Mouse (Mus musculus) limb, embryonic 10.5 days (tissue): ENCODE data around the gene Tapt1. TPM values are rescaled to one million over a fixed set of nuclear protein-coding genes. Genes with fewer than 3 reads are reported as not detected.

Experiments
- DNase-seq: peaks from one replicate; pipeline ENCODE4 v3.0.0-alpha.2; 2017; ENCODE audit warnings: low spot score
- H3K27ac ChIP-seq: fragments of 300-500 bp; sonication (generic); 2 replicates; pipeline ENCODE4 v1.5.1; 2016; ENCODE audit warnings: mild to moderate bottlenecking
- H3K27me3 ChIP-seq: fragments of 300-500 bp; sonication (generic); 2 replicates; pipeline ENCODE4 v1.6.1; 2016; ENCODE audit warnings: low read depth, mild to moderate bottlenecking; ENCODE audit not compliant: poor library complexity, severe bottlenecking
- H3K36me3 ChIP-seq: fragments of 300-500 bp; sonication (generic); 2 replicates; pipeline ENCODE4 v1.6.1; 2016; ENCODE audit warnings: mild to moderate bottlenecking, moderate library complexity
- H3K4me1 ChIP-seq: fragments of 300-500 bp; sonication (generic); 2 replicates; pipeline ENCODE4 v1.6.1; 2016
- H3K4me3 ChIP-seq: fragments of 300-500 bp; sonication (generic); 2 replicates; pipeline ENCODE4 v1.5.1; 2016; ENCODE audit warnings: mild to moderate bottlenecking, moderate library complexity
- H3K9me3 ChIP-seq: fragments of 300-500 bp; sonication (generic); replicated peaks from 2 replicates; pipeline ENCODE4 v1.6.1; 2016; ENCODE audit warnings: mild to moderate bottlenecking
- WGBS: fragments of 180-500 bp; shearing (Covaris S2); methylation state at CpG from one replicate; pipeline ENCODE4 v1.1.7; 2016; 5-methylcytosine and 5-hydroxymethylcytosine counted together
- polyA plus RNA-seq: library from polyadenylated mRNA; unstranded; fragments of >200 nt; fragmentation: Nextera tagmentation; extraction: Ambion mirVana; gene quantifications from 2 replicates; pipeline ENCODE4 v1.2.1, GENCODE M21; 2016

The Tapt1 gene
- polyA plus RNA-seq, 1 experiment from 2014 or later, result 32.4 TPM

DNA sequence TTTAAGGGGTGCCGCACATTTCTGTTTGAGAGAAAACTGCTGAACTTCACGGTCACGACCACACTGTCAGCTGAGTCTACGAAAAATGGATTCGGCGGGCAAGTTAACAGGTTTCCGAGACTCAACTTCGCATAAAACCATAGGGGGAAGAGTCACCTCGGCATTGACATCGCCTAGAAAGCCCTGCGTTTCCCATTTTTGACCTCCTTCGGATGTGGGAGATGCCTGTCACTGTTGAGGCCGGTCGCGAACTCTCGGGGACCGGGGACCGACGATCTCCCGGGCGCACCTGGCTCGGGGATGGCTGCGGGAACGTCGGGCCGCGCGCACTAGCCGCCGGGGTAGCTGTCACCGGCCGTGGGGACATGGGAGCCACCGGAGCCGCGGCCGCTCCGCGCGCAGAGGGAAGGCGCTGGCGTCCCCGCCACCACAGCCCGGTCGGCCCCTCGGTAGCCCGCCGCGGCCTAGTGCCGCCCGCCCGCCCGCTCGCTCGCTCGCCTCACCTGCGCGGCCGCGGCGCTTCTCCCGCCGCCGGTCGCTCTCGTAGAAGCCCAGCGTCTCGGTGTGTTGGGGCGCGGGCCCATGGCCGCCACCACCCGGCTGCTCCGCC is 410 bp downstream of the Tapt1 start:
- Histone ChIP-seq H3K27me3 (no peaks in the 10 kb centered on the region), H3K36me3 (peaks cover 6% of the 10 kb centered on the region; the same call in 1 of the 2 replicates), H3K9me3 (no peaks in the 10 kb centered on the region), H3K4me1 (peaks cover 34% of the 10 kb centered on the region), H3K27ac (peak overlapping the region; percentile 99), H3K4me3 (peak overlapping the region; percentile 94)
- no peak for DNase-seq
- under 1% methylated on average over 66 of the region's 72 CpGs for WGBS

DNA sequence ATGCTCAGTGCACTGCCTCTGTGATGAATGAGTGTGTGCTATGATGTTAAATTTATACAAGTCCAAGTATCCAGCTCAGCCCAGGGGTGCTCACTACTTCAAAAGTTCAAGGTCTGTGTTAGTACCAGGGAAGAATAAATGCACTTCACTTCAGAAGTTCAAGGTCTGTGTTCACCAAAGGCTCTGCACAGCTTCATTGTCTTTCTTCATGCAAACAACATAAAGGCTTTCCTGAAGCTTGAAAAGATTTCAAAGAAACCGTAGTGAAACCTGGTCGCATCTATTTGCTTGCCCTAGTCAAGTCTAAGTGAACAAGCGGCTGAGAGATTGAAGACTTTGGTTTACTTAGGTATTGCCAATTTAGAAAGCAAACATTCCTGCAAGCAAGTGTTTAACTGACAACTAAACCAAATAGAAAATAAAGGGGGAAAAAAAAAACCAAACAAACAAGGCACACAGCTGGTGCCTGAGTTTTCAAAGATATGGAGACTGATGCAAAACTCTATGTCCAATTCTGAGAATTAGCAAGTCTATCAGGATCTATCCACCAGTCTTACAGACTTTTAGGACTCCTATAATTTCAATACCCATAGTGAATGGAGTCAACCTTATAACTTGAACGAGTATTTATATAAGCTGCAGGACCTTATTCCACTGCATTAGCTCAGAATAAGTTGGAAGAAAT is 1.4 kb downstream of the Tapt1 start:
- Histone ChIP-seq H3K4me3 (peak overlapping the region; percentile 94), H3K36me3 (peaks cover 9% of the 10 kb centered on the region), H3K4me1 (peaks cover 35% of the 10 kb centered on the region), H3K27me3 (no peaks in the 10 kb centered on the region), H3K27ac (no peak overlapping the region), H3K9me3 (no peaks in the 10 kb centered on the region)
- WGBS, result 87% methylated on average over 4 of the region's 4 CpGs
- no peak for DNase-seq

DNA sequence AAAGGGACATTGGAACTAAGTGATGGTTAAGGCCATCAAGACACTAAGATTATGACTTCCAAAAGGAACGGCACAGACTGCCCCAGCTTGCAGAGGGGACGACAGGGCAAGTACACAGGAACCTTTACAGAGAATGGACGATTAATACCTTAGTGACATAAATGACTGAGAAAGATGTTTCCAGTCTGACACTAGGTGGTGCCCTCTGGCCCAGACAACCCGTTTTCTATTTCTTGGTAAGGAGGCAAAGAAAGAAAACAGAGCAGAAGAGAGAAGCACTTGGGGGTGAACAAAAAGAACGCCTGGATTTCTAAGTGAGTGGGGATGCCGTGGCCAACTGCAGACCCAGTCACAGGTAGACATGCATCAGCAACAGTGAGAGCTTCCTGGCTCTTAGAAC is 2.2 kb downstream of the Tapt1 start:
- H3K4me3 ChIP-seq, result 0 out of 2 replicates have a peak overlapping the region, but pooled peaks have one; percentile 94
- no peaks in the 10 kb centered on the region for H3K9me3 ChIP-seq
- H3K27ac ChIP-seq, result peak overlapping the region; percentile 57; the same call in 1 of the 2 replicates
- WGBS, result 38% methylated on average over 6 of the region's 6 CpGs
- no peaks in the 10 kb centered on the region for H3K27me3 ChIP-seq
- H3K36me3 ChIP-seq, result peaks cover 9% of the 10 kb centered on the region
- DNase-seq, result no peak
- peaks cover 39% of the 10 kb centered on the region for H3K4me1 ChIP-seq

DNA sequence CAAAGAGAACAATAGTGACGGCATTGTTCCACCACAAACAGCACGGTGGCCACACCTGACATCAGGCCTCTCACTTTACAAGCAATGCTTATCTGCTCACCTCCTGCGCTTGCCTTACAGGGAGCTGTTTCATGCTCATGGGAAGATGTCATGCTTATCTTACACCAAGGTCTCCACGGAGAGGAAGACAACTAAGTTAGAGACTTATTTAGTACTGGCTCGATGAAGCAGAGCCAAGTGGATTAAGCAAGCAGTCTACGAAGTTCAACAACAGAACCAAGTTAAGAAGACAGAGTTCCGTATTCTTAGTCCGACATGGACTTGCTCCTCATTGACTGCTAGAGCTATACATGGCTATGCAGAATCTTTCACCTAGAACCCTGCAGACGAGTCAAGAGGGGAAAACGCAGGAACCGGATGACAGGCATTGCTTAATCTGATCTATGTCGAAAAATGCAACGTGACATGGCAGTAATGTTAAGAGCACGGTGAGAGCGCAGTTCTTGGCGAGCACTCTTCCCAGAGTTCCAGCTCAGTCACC is 3.0 kb downstream of the Tapt1 start:
- peaks cover 35% of the 10 kb centered on the region for H3K4me1 ChIP-seq

DNA sequence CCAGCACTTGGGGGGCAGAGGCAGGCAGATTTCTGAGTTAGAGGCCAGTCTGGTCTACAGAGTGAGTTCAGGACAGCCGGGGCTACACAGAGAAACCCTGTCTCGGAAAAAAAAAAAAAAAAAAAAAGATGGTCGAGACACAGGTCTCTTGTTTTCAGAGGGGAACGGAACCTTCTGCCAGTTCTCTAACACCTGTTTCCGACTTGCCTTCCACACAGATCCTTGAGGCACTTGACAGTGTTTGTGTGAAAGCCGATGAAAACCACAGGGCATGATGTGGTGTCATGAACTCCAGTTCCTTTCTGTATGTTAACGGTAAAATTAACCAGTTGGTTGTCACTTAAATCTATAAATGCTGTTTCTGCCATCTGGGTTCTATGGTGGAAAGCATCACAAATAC is 6.0 kb downstream of the Tapt1 start:
- no peaks in the 10 kb centered on the region for H3K9me3 ChIP-seq
- WGBS, result 88% methylated on average over 7 of the region's 7 CpGs
- H3K36me3 ChIP-seq, result peaks cover 25% of the 10 kb centered on the region
- H3K27ac ChIP-seq, result no peak overlapping the region
- peaks cover 20% of the 10 kb centered on the region for H3K4me1 ChIP-seq
- H3K4me3 ChIP-seq, result no peak overlapping the region
- no peaks in the 10 kb centered on the region for H3K27me3 ChIP-seq
- DNase-seq, result no peak

More for the DNA sequence above, 3.0 kb downstream of the Tapt1 start:
- DNase-seq, result peak; percentile 19
- no peaks in the 10 kb centered on the region for H3K9me3 ChIP-seq
- 96% methylated on average over 16 of the region's 16 CpGs for WGBS
- H3K36me3 ChIP-seq, result peaks cover 9% of the 10 kb centered on the region
- H3K27ac ChIP-seq, result no peak overlapping the region
- no peak overlapping the region for H3K4me3 ChIP-seq
- H3K27me3 ChIP-seq, result no peaks in the 10 kb centered on the region

DNA sequence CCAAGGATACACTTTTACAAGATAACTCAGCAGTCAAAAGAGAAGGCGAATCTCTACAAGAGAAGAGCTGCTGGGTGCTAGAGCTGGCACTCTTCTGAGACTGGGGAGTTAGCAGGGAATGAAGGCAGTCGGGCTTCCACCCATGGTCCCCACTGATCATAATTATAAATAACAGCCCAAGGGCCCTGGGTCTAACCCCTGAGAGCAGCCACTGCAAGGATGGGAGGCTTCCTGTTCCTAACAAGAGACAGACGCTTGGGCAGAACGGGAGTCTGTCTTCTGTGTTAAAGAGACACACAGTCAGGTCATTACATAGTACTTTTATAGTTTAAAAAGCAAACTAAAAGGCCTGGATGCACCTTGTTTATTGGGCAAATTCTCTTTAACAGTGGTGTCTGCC is 6.6 kb downstream of the Tapt1 start:
- H3K9me3 ChIP-seq, result no peaks in the 10 kb centered on the region
- no peak overlapping the region for H3K4me3 ChIP-seq
- H3K27ac ChIP-seq, result no peak overlapping the region
- peaks cover 14% of the 10 kb centered on the region for H3K4me1 ChIP-seq
- no peaks in the 10 kb centered on the region for H3K27me3 ChIP-seq
- DNase-seq, result peak; percentile 25
- H3K36me3 ChIP-seq, result peaks cover 31% of the 10 kb centered on the region
- WGBS, result 56% methylated on average over 4 of the region's 4 CpGs

DNA sequence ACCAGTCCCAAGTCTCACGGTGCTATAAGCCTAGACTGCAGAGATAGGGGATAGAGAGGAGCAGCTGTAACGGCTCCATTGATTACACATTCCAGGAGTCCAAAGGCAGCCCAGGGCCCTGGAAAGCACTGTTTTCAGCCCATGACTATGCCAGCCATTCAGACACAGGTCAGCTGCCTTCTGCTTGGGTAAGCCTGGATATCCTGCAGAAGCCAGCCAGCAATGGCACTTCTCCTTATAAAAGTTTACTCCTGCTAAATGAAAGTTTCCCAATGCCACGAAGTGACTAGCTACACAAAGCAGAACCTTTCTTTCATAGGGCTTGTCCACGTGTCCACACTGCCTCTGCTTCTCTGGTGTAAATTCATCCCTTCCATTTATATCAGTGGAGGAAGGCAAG is 7.9 kb downstream of the Tapt1 start:
- Histone ChIP-seq H3K4me1 (peaks cover 6% of the 10 kb centered on the region), H3K36me3 (peaks cover 31% of the 10 kb centered on the region), H3K27ac (no peak overlapping the region), H3K9me3 (no peaks in the 10 kb centered on the region), H3K27me3 (no peaks in the 10 kb centered on the region), H3K4me3 (no peak overlapping the region)
- DNase-seq, result peak; percentile 24
- WGBS, result 84% methylated on average over 4 of the region's 4 CpGs

DNA sequence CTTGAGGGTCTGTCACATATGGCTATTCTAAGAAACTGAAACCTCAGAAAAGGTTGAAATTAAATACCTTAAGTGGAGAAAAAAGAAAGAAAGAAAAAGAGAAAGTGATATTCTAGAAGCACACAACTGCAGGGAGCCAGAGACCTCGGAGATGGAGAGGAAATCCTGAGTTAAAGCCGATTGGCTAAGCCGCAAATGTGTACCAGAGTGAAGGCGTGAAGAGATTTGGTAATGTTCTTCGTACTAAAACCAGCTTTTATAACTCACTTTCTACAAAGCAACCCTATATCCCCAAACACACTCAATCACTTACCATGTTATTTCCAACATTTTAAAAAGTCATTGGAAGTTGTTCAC is 8.8 kb downstream of the Tapt1 start:
- H3K4me1 ChIP-seq, result peaks cover 6% of the 10 kb centered on the region

DNA sequence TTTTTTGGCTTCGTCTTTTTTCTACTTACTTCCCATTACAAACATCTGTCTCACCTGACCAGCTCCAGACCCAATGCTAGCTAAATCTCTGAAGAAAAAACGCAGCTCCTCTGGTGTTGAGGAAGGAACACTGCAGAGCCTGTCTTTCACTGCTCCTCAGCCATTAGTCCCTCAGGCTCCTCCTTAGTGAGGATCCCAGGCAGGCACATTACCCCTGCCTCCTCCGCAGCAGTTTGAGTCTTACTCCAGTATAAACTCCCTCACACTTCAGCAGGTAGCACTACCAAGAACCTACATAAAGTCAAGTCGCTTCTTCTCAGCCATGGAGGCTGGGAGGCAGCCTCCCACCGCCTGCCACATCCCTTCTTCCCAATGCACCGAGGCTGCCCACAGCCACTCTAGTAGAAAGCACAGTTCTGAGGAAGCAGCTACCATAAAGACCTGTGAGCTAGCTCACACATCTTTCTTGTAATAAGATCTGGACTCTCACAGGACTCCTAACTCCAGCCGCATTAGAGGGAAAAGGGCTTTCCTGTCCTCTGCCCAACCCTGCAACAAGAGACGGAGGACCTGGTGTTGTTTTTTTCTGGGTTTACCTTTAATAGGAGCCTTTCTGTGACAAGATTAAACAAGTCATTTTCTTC is 9.3 kb downstream of the Tapt1 start:
- Histone ChIP-seq H3K36me3 (peaks cover 34% of the 10 kb centered on the region), H3K27ac (no peak overlapping the region), H3K9me3 (no peaks in the 10 kb centered on the region), H3K4me1 (peaks cover 6% of the 10 kb centered on the region), H3K4me3 (no peak overlapping the region), H3K27me3 (no peaks in the 10 kb centered on the region)
- WGBS, result 83% methylated on average over 8 of the region's 8 CpGs
- DNase-seq, result peak; percentile 23

More for the DNA sequence above, 8.8 kb downstream of the Tapt1 start:
- H3K9me3 ChIP-seq, result no peaks in the 10 kb centered on the region
- peak; percentile 17 for DNase-seq
- no peak overlapping the region for H3K4me3 ChIP-seq
- H3K27ac ChIP-seq, result no peak overlapping the region
- WGBS, result 88% methylated on average over 5 of the region's 5 CpGs
- H3K36me3 ChIP-seq, result peaks cover 29% of the 10 kb centered on the region
- no peaks in the 10 kb centered on the region for H3K27me3 ChIP-seq

DNA sequence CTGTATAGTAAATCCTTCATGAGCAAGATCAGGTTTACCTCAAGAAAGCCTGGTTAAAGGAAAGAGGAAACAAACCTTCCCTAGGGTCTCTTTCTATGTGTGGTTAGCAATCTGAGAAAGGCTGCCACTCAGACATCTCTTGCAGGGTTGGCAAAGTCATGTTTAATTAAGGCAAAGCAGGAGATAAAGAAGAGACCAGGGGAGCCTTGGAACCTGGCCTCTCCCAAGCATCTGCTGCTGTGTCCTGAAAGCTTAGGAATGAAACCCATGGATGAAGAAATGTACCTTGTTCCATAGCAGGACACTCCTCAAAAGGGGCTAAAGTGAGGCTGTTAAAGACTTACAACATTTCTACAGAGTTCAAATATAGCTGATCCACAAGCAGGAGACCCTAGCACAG is 11.3 kb downstream of the Tapt1 start:
- Histone ChIP-seq H3K36me3 (peaks cover 51% of the 10 kb centered on the region), H3K27me3 (no peaks in the 10 kb centered on the region), H3K4me3 (no peak overlapping the region), H3K27ac (no peak overlapping the region), H3K9me3 (no peaks in the 10 kb centered on the region), H3K4me1 (peaks cover 5% of the 10 kb centered on the region)
- peak; percentile 2 for DNase-seq

DNA sequence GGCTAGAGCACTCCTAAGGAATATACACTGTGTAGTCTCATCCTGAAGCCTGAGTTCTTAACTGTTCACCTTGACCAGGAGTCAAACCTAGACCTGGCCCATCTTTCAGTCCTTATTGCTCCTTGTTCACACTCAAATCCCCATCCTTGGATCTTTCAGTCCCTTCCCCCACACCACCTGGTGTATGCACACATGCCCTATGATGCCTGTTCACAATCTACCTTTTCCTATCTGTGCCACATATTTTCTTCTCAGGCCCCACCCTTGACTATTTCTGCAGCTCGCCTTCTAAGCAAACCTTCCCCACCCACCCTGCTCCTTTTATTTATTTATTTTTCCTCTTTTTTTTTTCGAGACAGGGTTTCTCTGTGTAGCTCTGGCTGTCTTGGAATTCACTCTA is 12.4 kb downstream of the Tapt1 start:
- Histone ChIP-seq H3K27me3 (no peaks in the 10 kb centered on the region), H3K36me3 (peaks cover 61% of the 10 kb centered on the region), H3K4me1 (no peaks in the 10 kb centered on the region), H3K4me3 (no peak overlapping the region), H3K9me3 (no peaks in the 10 kb centered on the region), H3K27ac (no peak overlapping the region)
- peak; percentile 14 for DNase-seq
- 82% methylated on average over 2 of the region's 2 CpGs for WGBS

DNA sequence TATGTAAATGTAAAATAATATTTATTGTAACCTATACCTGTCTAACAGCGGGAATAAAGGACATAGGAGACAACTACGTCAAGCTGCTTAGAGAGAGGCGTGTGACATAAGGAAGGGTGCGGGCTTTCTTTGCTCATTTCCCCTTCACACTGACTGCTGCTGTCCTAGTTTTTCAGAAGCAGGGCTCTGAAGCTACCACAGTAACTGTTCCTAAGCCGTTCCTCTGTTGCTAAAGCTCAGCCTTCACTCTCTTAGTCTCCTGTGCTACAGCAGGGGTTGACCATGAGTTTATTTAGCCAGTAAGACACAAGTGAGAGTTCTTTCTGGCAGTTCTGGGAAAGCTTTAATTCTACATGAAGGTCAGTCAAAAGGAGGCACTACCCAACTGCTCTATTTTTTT is 13.0 kb downstream of the Tapt1 start:
- no peaks in the 10 kb centered on the region for H3K27me3 ChIP-seq
- H3K4me1 ChIP-seq, result no peaks in the 10 kb centered on the region
- H3K27ac ChIP-seq, result no peak overlapping the region
- no peak for DNase-seq
- no peaks in the 10 kb centered on the region for H3K9me3 ChIP-seq
- H3K4me3 ChIP-seq, result no peak overlapping the region
- 93% methylated on average over 5 of the region's 5 CpGs for WGBS
- H3K36me3 ChIP-seq, result peaks cover 62% of the 10 kb centered on the region

DNA sequence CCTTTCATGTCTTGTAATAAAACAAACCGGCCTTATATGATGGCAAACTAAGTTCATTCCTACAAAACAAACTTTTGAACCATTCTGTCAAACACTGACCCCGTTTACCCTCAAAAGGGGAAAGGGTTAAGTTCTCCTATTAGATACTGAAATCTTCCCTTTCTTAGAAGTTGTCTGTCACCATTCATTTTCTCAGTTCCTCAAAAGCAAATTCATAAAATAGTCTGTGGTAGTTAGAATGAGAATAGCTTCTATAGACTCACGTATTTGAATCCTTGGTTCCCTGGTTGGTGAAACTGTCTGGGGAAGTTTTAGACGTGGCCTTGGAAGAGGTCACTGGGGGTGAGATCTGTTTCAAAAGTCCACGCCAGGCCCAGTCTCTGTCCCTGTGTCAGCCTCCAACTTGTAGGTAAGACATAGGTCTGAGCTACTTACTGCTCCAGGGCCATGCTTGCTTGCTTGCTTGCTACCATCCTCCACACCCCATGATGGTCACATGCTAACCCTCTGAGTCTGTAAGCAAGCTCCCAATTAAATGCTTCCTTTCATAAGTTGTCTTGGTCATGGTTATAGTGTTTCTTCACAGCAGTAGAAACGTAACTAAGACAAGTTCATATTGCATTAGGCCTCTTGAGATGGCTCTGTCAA is 14.5 kb downstream of the Tapt1 start:
- 91% methylated on average over 6 of the region's 6 CpGs for WGBS
- no peaks in the 10 kb centered on the region for H3K4me1 ChIP-seq

More for the DNA sequence above, 14.5 kb downstream of the Tapt1 start:
- Histone ChIP-seq H3K4me3 (no peak overlapping the region), H3K27ac (no peak overlapping the region), H3K9me3 (no peaks in the 10 kb centered on the region), H3K36me3 (peaks cover 58% of the 10 kb centered on the region), H3K27me3 (no peaks in the 10 kb centered on the region)
- DNase-seq, result peak; percentile 22
